Mouse (Mus musculus): Measurements from ENCODE around the gene Tmem218.
A peak's percentile ranks its signal among the peaks of the same experiment; 100 is the strongest.

- no peak for TF ChIP-seq EP300 (IDR thresholded peaks at IDR 0.05)
- TF ChIP-seq CTCF (IDR thresholded peaks at IDR 0.05): peak; percentile 26
Observed at GRCm38 (mm10) chr9:37248381-37248906, 40.4 kb downstream of the Tmem218 start.

Data from lung, postnatal 0 days (tissue).